Mouse (Mus musculus) urinary bladder, postnatal 10 days (tissue): ENCODE measurements around the gene Olfr911-ps1.

ENCODE experiments used
- DNase-seq: peaks from one replicate; pipeline ENCODE4 v3.0.0; 2022; ENCODE audit warnings: low spot score

Gene Olfr911-ps1

GRCm38 (mm10) chr9:38521280-38521679 is at the start of gene Olfr911-ps1:
Gene Olfr911-ps1 (plus strand): TSS chr9:38521580.
- DNase-seq: no peak

GRCm38 (mm10) chr9:38486785-38487184 is 34.6 kb upstream of the Olfr911-ps1 start, which contains the start of gene Olfr906:
Gene Olfr906 (plus strand): TSS chr9:38487085.
- no peak for DNase-seq

- DNase-seq: no peak
Measured at GRCm38 (mm10) chr9:38495501-38495900, 25.9 kb upstream of the Olfr911-ps1 start, which contains the start of gene Olfr907. Gene Olfr907 (plus strand): TSS chr9:38495801.

- DNase-seq: no peak
Measured at GRCm38 (mm10) chr9:38512353-38512752, 9.0 kb upstream of the Olfr911-ps1 start.

- no peak for DNase-seq
Measured at GRCm38 (mm10) chr9:38537549-38537948, 16.2 kb downstream of the Olfr911-ps1 start, which contains the start of gene Olfr910. Gene Olfr910 (plus strand): TSS chr9:38537849.
